Mouse (Mus musculus) embryonic facial prominence, embryonic 10.5 days (tissue): ENCODE data around the gene Slc46a1. TPM values are rescaled to one million over a fixed set of nuclear protein-coding genes. Genes with fewer than 3 reads are reported as not detected.

Source experiments
- DNase-seq: peaks from one replicate; pipeline ENCODE4 v3.0.0-alpha.2; 2017; ENCODE audit warnings: low spot score
- H3K27ac ChIP-seq: fragments of 300-500 bp; sonication (generic); replicated peaks from 2 replicates; pipeline ENCODE4 v1.5.1; 2016; ENCODE audit warnings: mild to moderate bottlenecking
- H3K27me3 ChIP-seq: fragments of 300-500 bp; sonication (generic); replicated peaks from 2 replicates; pipeline ENCODE4 v1.6.1; 2016; ENCODE audit warnings: low read depth, mild to moderate bottlenecking; ENCODE audit not compliant: poor library complexity, severe bottlenecking
- H3K36me3 ChIP-seq: fragments of 300-500 bp; sonication (generic); replicated peaks from 2 replicates; pipeline ENCODE4 v1.6.1; 2016; ENCODE audit warnings: mild to moderate bottlenecking, moderate library complexity
- H3K4me1 ChIP-seq: fragments of 300-500 bp; sonication (generic); 2 replicates; pipeline ENCODE4 v1.6.1; 2016
- H3K4me3 ChIP-seq: fragments of 300-500 bp; sonication (generic); 2 replicates; pipeline ENCODE4 v1.5.1; 2016; ENCODE audit warnings: mild to moderate bottlenecking, moderate library complexity
- H3K9me3 ChIP-seq: fragments of 300-500 bp; sonication (generic); 2 replicates; pipeline ENCODE4 v1.6.1; 2016; ENCODE audit warnings: mild to moderate bottlenecking
- WGBS: fragments of 180-500 bp; shearing (Covaris S2); methylation state at CpG from one replicate; pipeline ENCODE4 v1.1.7; 2016; 5-methylcytosine and 5-hydroxymethylcytosine counted together
- polyA plus RNA-seq: library from polyadenylated mRNA; unstranded; fragments of >200 nt; fragmentation: Nextera tagmentation; extraction: Ambion mirVana; gene quantifications from 2 replicates; pipeline ENCODE4 v1.2.1, GENCODE M21; 2016

The Slc46a1 gene
- polyA plus RNA-seq: 14.9 and 18.4 TPM in 2 replicates

DNA sequence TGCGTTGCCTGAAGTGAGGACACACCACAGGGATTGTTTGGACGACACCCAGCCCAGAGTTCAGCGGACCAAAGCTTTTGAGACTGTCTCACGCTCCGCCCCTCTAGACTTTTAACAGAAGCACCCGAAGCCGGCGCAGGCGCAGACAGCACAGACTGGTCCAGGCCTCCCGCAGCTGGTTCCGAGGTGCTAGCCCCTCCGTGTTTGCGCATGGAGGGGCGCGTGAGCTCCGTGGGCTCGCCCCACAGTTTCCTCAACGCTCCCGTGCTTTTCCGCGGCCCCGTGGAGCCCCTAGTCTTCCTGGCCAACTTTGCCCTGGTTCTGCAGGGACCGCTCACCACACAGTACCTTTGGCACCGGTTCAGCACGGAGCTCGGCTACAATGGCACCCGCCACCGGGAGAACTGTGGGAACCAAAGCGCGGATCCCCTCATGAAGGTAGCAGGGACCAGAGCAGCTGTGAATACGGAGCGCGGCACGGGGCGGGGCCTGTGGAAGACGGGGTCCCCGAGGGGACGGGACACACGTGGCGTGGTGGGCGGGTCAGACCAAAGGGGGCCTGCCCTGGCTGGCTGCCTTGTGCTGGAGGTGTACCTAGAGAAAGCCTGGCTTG lies at the start of gene Slc46a1:
Gene Slc46a1 (plus strand): TSS at position 130 of the 613 bp plus-strand sequence.
- no peaks in the 10 kb centered on the region for H3K27me3 ChIP-seq
- under 1% methylated on average over 41 of the region's 41 CpGs for WGBS
- H3K36me3 ChIP-seq: no peaks in the 10 kb centered on the region
- peaks cover 29% of the 10 kb centered on the region for H3K4me1 ChIP-seq
- peaks cover 5% of the 10 kb centered on the region; the same call in 1 of the 2 replicates for H3K9me3 ChIP-seq
- H3K4me3 ChIP-seq: peak within 1 kb of the TSS; percentile 74
- H3K27ac ChIP-seq: peak within 1 kb of the TSS; percentile 94
- DNase-seq: peak; percentile 94

DNA sequence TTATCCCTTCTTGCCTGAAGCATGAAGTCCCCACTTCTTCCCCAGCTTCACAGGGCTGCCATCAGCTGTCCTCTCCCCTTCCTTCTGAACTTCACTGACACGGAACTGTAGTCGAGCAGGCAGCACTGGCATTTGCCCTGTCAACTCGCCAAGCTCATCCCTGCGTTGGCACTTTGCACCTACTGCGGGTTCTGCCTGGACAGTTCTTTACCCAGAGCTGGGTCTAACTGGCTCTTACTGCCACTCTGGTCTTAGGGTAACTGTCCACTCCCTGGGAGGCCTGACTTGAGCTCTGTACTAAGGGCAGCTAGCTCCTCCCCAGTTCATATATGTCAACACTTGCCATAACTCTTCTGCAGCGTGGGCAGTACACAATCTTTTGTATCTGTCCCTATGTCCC lies 48.6 kb upstream of the Slc46a1 start:
- Histone ChIP-seq H3K4me1 (0 out of 2 replicates have a peak, but pooled peaks cover 3% of the 10 kb centered on the region), H3K27ac (no peak overlapping the region), H3K27me3 (peaks cover 6% of the 10 kb centered on the region), H3K9me3 (no peaks in the 10 kb centered on the region), H3K4me3 (no peak overlapping the region), H3K36me3 (no peaks in the 10 kb centered on the region)
- WGBS: 84% methylated on average over 6 of the region's 6 CpGs
- DNase-seq: no peak

DNA sequence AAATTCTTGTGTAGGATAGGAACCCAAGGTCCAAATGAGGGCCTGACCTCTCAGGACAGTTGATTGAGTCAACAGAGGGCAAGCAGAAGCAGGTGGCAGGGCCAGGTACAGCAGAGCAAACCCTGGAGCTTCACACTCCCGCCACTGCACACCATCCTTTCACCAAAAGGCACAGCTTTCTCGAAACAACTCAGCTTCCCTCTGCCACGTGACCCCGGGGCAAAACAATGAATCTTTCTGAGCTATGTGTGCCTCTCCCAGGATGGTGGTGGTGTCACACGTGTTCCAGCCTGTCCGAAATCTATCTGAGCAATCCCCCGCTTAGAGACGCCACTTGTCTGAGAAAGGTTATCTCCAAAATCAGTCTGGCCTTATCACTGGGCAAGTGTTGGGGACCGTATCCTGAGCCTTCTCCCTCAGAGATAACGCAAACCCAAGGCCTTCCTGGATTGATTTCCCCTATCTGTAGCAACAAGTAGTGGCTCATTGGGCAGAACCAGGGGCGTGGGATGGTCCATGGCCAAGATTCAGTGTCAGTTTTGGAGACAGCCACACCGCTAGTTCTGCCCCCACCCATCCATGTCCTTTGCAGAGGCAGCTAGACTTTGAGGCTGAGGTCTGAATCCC lies 45.1 kb upstream of the Slc46a1 start:
- Histone ChIP-seq H3K27me3 (peaks cover 14% of the 10 kb centered on the region), H3K36me3 (no peaks in the 10 kb centered on the region), H3K4me1 (peaks cover 9% of the 10 kb centered on the region), H3K9me3 (no peaks in the 10 kb centered on the region), H3K27ac (no peak overlapping the region), H3K4me3 (no peak overlapping the region)
- DNase-seq: no peak
- WGBS: 77% methylated on average over 12 of the region's 12 CpGs

DNA sequence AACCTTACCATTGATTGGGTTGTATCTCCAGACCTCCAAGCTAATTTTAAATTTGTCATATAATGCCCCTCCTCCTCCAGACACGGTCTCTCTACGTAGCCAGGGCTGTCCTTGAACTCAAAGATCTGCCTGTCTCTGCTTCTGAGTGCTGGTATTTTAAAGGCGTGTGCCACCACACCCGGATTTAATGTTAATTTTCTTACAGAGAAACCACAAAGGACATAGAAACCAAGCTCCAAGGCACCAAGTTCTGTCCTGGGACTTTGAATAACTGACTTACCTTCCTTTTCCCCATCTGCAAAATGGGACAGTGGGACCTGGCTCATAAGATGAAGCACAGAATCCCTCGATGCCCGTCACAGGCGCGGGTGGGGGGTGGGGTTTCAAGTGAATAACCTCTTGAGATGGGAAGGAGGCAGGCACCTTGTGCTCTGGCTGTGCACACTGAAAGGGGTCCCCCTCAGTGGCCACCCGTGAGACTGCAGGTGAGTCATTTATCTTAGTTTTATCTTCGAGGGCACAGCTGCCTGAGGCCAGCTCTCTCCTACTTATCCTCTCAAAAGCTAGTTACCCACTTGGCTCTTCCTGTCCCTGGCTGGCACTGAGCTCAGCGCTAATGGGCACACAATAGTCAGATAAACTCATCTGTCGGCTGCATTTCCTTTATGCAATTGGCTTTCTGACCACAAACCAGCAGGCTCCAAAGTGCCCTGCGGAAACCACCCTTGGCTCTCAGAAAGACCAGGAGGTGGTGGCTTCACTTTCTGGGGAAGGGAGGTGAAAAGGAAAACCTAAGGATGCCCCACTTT lies 44.1 kb upstream of the Slc46a1 start:
- DNase-seq: no peak
- 68% methylated on average over 13 of the region's 13 CpGs for WGBS
- H3K9me3 ChIP-seq: no peaks in the 10 kb centered on the region
- peaks cover 14% of the 10 kb centered on the region for H3K27me3 ChIP-seq
- H3K4me1 ChIP-seq: peaks cover 9% of the 10 kb centered on the region
- H3K4me3 ChIP-seq: no peak overlapping the region
- H3K36me3 ChIP-seq: no peaks in the 10 kb centered on the region
- no peak overlapping the region for H3K27ac ChIP-seq

DNA sequence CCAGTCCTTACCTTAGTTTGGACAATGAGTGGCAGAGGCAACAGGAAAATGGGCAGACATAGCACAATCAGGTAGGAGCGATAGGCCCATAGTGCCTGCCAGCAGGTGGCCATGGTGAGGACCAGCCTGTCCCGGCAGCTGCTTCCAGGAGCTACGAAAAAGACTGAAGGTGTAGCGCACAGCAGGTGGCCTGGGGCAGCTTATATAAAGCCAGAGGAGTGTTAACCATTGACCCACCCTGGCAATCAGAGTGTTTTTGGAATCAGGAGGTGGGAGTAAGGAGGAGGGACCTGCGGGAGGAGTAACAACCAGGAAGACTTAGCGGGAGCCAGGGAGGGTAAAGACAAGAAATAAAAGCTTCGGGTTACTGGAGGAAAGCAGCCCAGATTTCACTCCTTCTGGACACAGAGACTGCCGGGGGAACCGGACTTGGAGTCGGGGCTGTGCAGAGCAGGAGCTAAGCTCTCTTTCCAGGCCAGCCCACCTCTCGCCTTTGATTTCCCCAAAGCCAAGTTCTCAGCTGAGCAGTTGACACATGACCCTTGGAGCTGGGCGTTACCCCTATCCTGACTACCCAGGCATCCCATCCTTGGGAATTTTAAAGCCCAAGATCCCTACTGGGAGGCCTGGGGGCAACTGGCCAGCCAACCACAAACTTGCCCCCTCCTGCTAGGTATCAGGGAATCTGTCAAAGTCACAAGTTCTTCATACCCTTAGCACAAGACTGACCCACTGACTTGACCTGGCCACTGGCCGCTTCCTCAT lies 43.3 kb upstream of the Slc46a1 start, which contains the start of gene Slc13a2:
Gene Slc13a2 (minus strand): TSS at position 163 of the 765 bp plus-strand sequence.
- DNase-seq: no peak
- no peaks in the 10 kb centered on the region for H3K36me3 ChIP-seq
- 30% methylated on average over 13 of the region's 13 CpGs for WGBS
- no peak within 1 kb of the TSS for H3K4me3 ChIP-seq
- H3K27ac ChIP-seq: no peak within 1 kb of the TSS
- H3K9me3 ChIP-seq: no peaks in the 10 kb centered on the region
- peaks cover 9% of the 10 kb centered on the region for H3K4me1 ChIP-seq
- H3K27me3 ChIP-seq: peaks cover 14% of the 10 kb centered on the region

DNA sequence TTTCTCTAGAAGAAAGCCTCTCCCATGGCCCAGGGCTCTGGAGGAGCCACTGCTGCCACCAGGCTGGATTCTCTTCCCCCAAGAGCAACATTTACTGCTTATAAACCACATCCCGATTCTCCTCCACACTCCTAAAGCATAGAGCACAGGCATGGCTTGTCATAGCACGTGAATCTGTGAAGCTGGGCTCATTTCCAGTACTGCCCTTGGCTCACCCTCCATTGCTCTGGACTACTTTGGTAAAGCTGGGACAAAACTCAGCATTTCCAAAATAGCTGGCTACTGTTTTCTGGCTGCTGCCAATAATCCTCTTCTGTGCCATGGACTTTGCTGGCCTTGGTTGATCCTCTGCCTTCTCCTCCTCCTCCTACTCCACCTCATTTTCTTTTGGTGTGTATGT lies 41.1 kb upstream of the Slc46a1 start:
- peaks cover 14% of the 10 kb centered on the region for H3K27me3 ChIP-seq
- no peaks in the 10 kb centered on the region for H3K9me3 ChIP-seq
- no peak overlapping the region for H3K27ac ChIP-seq
- peaks cover 9% of the 10 kb centered on the region for H3K4me1 ChIP-seq
- no peak overlapping the region for H3K4me3 ChIP-seq
- H3K36me3 ChIP-seq: no peaks in the 10 kb centered on the region
- DNase-seq: no peak
- WGBS: 64% methylated on average over 2 of the region's 2 CpGs

DNA sequence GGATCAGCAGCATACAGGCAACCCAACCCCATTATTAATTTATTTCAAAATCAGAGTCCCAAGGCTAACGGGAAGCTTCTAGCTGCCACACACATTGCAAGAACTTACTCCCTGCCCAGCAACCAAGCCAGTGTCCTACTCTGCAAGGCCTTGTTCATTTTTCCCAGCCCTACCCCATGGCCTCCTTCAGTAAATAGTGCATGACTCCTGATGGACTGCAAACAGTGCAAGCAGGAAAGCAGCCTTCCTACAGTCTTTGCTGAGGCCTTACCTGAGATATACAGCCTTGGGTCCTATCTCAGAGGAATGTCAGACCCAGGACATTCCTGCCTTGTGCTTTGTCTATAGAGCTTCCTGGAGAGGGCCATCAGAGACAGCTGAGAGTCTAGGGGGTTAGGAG lies 39.9 kb upstream of the Slc46a1 start:
- DNase-seq: no peak

DNA sequence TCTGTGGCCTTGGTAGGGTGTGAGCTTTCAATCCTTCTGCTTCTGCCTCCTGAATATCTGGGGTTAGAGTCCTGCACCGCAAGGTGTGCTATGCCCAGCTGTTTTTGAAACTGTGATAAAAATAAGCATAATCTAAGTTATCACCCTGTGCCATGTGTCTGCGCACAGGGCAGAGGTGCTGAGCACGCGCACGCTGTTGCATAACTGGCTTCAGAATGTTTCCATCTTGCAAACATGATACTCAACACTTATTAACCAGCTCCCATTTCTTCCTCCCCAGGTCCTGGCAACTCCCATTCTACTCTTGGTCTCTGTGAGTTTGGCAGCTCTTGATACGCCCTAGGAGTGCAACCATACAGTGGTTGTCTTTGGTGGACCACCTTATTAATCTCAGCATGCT lies 37.8 kb upstream of the Slc46a1 start:
- Histone ChIP-seq H3K4me1 (no peaks in the 10 kb centered on the region), H3K9me3 (no peaks in the 10 kb centered on the region), H3K27ac (no peak overlapping the region), H3K4me3 (no peak overlapping the region), H3K36me3 (no peaks in the 10 kb centered on the region), H3K27me3 (no peaks in the 10 kb centered on the region)
- WGBS: 96% methylated on average over 6 of the region's 6 CpGs
- no peak for DNase-seq

More for the DNA sequence above, 39.9 kb upstream of the Slc46a1 start:
- Histone ChIP-seq H3K4me1 (peaks cover 7% of the 10 kb centered on the region), H3K4me3 (no peak overlapping the region), H3K36me3 (no peaks in the 10 kb centered on the region), H3K27me3 (peaks cover 14% of the 10 kb centered on the region), H3K9me3 (no peaks in the 10 kb centered on the region), H3K27ac (no peak overlapping the region)
- 88% methylated on average over 1 of the region's 1 CpGs for WGBS

DNA sequence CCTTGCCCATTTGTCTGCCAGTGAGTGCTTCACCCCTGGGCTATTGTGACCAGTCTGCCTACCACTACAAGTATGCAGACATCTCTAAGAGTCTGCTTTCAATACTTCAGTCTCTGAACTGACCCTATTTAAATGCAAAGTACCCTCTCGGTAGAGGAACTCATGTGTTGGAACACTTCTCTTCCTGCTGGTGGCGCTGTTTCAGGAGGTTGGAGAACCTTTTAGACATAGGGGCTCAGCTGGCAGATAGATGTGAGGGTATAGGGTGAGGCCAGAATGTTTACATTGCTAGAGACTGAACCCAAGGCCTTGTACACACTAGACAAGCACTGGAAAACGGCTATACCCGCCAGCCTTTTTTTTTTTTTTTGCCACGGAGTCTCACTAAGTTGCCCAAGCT lies 37.2 kb upstream of the Slc46a1 start:
- H3K27me3 ChIP-seq: no peaks in the 10 kb centered on the region
- no peak overlapping the region for H3K27ac ChIP-seq
- H3K4me3 ChIP-seq: no peak overlapping the region
- no peaks in the 10 kb centered on the region for H3K36me3 ChIP-seq
- no peaks in the 10 kb centered on the region for H3K4me1 ChIP-seq
- no peak for DNase-seq
- WGBS: 82% methylated on average over 5 of the region's 5 CpGs
- H3K9me3 ChIP-seq: no peaks in the 10 kb centered on the region

DNA sequence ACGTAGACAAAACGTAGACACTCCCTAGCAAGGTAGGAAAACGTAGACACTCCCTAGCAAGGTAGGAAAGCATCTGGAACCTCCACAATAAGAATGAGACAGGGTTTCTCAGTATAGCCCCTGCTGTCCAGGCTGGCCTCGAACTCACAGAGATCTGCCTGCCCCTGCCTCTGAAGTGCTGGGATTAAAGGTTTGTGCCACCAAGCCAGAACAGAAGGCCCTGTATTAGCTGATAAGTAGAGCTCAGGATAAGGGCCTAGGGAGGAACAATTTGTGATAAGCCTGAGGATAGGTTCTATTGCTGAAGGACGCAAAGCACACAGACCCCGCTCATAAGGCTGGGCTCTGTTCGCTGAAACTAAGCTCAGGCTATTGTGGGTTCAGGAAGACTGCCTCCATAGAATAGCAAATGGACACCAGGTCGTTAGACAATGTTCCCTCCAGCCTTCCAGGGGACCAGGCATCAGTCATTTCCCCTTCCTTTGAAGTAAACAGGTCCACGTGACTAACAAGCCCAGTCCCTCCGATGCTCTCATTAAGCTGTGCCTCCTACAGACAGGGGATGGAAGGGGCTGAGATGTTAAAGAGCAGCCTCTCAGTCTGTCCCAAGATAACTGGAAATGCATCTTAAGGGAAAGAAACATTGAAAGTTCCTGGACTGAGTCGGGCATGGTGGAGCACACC lies 35.2 kb upstream of the Slc46a1 start:
- DNase-seq: no peak
- Histone ChIP-seq H3K27ac (no peak overlapping the region), H3K4me3 (no peak overlapping the region), H3K4me1 (no peaks in the 10 kb centered on the region; the same call in 1 of the 2 replicates), H3K36me3 (no peaks in the 10 kb centered on the region), H3K9me3 (no peaks in the 10 kb centered on the region), H3K27me3 (no peaks in the 10 kb centered on the region; the same call in 1 of the 2 replicates)
- 60% methylated on average over 11 of the region's 11 CpGs for WGBS

DNA sequence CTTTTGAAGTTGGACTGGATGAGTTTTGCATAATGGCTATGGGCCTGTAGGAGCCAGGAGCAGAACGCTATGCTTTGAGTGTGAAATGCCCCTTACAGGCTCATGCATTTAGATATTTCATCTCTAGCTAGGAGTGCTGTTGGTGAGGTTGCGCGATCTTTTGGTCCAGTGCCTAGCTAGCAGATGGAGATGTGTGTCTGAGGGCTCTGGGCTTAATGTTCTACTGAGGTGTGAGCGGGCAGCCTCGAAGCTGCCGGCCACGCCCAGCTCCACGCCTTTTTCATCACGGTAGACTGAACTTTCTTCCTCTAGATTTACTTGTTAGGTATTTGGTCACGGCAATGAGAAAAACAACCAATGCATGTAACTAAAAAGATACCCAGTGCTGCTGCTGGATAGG lies 34.3 kb upstream of the Slc46a1 start:
- Histone ChIP-seq H3K27me3 (no peaks in the 10 kb centered on the region; the same call in 1 of the 2 replicates), H3K36me3 (no peaks in the 10 kb centered on the region), H3K9me3 (no peaks in the 10 kb centered on the region), H3K4me1 (peaks cover 8% of the 10 kb centered on the region), H3K27ac (no peak overlapping the region), H3K4me3 (no peak overlapping the region)
- DNase-seq: no peak
- 93% methylated on average over 10 of the region's 10 CpGs for WGBS

DNA sequence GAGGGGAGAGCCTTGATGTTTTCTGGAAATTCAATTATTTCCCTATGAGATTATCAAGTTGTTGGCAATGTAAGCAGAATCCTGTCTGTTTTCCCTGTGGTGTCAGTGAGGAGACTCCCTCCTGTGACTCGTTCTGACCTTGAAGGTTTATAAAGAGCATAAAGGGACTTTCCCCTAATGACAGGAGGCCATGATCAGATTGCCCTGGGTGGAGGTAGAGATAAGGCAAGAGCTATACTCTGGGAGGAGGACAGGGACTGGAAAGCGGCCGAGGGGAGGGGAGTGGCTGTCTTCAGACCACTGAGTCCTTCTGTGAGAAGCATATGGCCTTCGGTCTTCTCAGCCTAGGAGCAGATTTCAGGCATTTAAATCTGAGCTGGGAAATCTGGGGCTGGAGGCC lies 31.4 kb upstream of the Slc46a1 start:
- H3K36me3 ChIP-seq: no peaks in the 10 kb centered on the region
- DNase-seq: no peak
- H3K27ac ChIP-seq: no peak overlapping the region
- peaks cover 10% of the 10 kb centered on the region for H3K4me1 ChIP-seq
- 79% methylated on average over 4 of the region's 4 CpGs for WGBS
- H3K27me3 ChIP-seq: no peaks in the 10 kb centered on the region; the same call in 1 of the 2 replicates
- no peak overlapping the region for H3K4me3 ChIP-seq
- H3K9me3 ChIP-seq: no peaks in the 10 kb centered on the region
